Mouse (Mus musculus) olfactory bulb, adult 2 months (tissue): ENCODE measurements around the gene Dnali1. TPM values are rescaled to one million over a fixed set of nuclear protein-coding genes. Genes with fewer than 3 reads are reported as not detected.

Source experiments
- H3K27ac ChIP-seq: fragments of 200-500 bp; 2 replicates; pipeline ENCODE4 v1.5.1; 2012; ENCODE audit warnings: low read depth, low read length; ENCODE audit not compliant: insufficient read depth
- H3K4me1 ChIP-seq: fragments of 200-500 bp; 2 replicates; pipeline ENCODE4 v1.6.1; 2012; ENCODE audit warnings: low read length; ENCODE audit not compliant: control insufficient read depth, insufficient read depth
- H3K4me3 ChIP-seq: fragments of 200-500 bp; 2 replicates; pipeline ENCODE4 v1.5.1; 2012; ENCODE audit warnings: mild to moderate bottlenecking, low read depth, low read length, moderate library complexity; ENCODE audit not compliant: insufficient read depth
- CTCF ChIP-seq: fragments of 200-500 bp; IDR thresholded peaks from 2 replicates; pipeline ENCODE4 v1.5.1; 2012; ENCODE audit warnings: low read depth, mild to moderate bottlenecking, low read length, moderate library complexity; ENCODE audit not compliant: insufficient read depth
- POLR2A ChIP-seq: fragments of 200-500 bp; IDR thresholded peaks from 2 replicates; pipeline ENCODE4 v1.6.1; 2012; ENCODE audit warnings: mild to moderate bottlenecking, low read depth, low read length, moderate library complexity; ENCODE audit not compliant: insufficient read depth
- WGBS: fragments of 180-500 bp; shearing (Covaris S2); methylation state at CpG from one replicate; pipeline ENCODE4 v1.1.7; 2018; 5-methylcytosine and 5-hydroxymethylcytosine counted together
- polyA plus RNA-seq: library from polyadenylated mRNA; stranded (reverse); fragments of >200 nt; gene quantifications from 2 replicates; pipeline ENCODE4 v1.2.4, GENCODE M21; 2012; ENCODE audit warnings: low replicate concordance; ENCODE audit not compliant: missing spikeins, insufficient read depth, insufficient read length

The Dnali1 gene
- polyA plus RNA-seq: not detected in 2 replicates

DNA sequence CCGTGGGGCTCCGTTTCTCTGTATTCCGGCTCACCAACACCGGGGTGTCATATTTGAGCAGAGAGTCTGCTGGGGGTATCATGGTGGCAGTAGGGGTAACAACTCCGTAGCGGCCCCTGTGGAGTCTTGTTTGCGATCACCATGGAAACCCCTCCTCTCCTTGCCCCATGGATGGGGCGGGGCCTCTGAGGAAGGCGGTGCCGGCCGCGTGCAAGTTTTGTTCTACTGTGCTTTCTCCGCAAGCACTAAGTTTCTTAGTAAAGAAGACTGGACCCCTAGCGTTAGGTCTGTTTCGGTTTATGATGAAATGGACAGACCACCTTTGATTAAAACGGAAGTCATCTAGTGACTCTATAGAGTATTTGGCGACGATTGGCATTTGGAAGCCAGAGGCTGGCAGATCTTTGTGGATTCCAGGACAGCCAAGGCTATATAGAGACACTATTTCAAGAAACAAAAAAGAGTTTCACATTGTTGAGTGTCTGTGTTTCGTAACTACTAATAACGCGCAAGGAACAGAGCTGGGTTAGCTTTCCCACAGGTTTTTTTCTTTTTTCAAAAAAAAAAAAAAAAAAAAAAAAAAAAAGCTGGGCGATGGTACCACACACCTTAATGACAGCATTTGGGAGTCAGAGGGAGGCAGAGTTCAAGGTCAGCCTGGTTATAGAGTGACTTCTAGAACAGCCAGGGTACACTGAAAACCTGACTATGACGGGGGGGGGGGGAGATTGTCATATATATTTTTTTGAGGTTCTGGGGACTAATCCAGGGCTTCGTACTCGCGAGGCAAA is at the start of gene Dnali1:
Dnali1 (minus strand) TSS at position 187 of the 791 bp plus-strand sequence.
- 2% methylated on average over 26 of the region's 26 CpGs for WGBS
- H3K4me1 ChIP-seq: peaks cover 3% of the 10 kb centered on the region
- H3K4me3 ChIP-seq: peak within 1 kb of the TSS; percentile 77
- no peak for TF ChIP-seq POLR2A
- TF ChIP-seq CTCF: no peak
- no peak within 1 kb of the TSS for H3K27ac ChIP-seq

DNA sequence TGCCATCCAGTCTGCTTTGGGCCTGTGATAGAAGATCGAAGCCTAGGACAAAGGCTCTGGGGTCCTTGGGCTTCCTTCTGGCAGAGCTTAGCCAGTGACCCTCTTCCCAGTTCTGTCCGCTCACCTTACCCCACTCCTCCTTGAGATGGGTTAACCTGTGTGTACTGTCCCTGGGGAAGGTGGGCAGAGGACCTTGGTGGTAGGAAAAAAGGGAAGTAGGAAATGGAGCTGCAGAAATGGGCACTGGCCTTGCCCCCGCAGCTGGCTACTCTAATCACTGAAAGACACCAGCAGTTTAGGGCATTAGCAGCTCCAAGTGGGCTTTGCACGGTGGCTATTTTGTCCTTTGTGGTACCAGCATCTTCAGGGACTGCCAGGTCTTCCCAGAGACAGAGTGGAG is 49.6 kb upstream of the Dnali1 start:
- WGBS: 82% methylated on average over 4 of the region's 4 CpGs
- no peak for TF ChIP-seq POLR2A
- H3K4me3 ChIP-seq: no peak overlapping the region
- peaks cover 36% of the 10 kb centered on the region for H3K4me1 ChIP-seq
- peak overlapping the region; percentile 36 for H3K27ac ChIP-seq

DNA sequence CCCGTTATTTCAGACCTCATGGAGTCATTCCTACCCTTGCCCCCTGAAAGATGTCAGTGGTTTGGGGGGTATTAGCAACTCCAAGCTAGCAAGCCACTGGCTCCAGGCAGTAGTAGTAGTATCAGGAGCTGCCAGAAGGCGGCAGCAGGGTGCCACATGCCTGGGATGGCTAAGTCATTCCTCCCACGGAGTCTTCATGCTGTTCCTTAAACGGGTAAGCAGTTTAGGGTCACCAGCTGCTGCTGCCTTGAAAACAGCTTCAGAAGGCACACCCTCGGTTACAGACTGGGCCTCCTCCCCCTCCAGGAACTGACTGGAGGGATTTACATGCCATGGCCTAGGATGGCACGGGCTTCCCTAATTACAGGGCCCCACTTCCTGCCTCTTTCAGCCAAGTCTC is 49.1 kb upstream of the Dnali1 start:
- no peak overlapping the region for H3K4me3 ChIP-seq
- peak; percentile 35; the same call in 1 of the 2 replicates for TF ChIP-seq CTCF
- no peak for TF ChIP-seq POLR2A
- 6% methylated on average over 6 of the region's 6 CpGs for WGBS
- H3K27ac ChIP-seq: peak overlapping the region; percentile 36
- peaks cover 36% of the 10 kb centered on the region for H3K4me1 ChIP-seq

DNA sequence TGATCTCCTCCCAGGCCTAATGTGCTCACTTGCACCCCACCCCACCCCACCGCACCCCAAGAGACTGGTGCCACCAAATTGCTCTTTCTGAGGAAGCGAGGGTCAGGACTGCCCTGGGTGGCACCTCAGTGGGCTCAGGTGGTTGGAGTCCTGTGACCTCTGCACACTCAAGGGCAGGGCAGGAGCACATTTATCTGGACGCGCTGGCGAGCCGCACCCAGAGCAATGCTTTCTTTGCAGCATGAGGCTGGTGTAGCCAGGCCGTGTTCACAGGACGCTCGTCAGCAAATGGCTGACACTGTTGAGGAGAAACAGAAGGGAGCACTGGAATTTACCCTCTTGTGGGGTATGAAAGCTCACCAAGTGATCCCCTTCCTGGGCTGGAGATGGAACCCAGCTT is 39.9 kb upstream of the Dnali1 start:
- no peak overlapping the region for H3K27ac ChIP-seq
- no peak overlapping the region for H3K4me3 ChIP-seq
- WGBS: 93% methylated on average over 9 of the region's 9 CpGs
- H3K4me1 ChIP-seq: no peaks in the 10 kb centered on the region
- TF ChIP-seq POLR2A (no peak), CTCF (no peak)

DNA sequence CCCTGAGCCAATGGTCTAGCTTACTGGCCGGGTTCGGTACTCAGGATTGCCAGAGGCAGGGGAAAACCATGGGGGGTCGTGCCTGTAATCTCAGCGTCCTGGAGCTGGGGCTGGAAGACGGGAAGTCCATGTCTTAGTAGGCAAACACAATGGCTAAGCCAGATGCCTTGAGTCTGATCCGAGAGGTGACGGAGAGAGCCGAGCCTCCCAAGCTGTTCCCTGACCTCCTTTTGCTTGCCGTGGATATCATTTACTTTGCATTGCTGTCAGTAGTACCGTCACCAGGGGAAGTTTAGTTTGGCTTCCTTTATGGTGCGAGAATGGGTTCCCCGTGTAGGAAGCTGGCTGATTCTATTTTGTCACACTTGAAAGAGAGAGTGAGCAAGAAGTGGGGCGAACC is 35.8 kb upstream of the Dnali1 start:
- 65% methylated on average over 13 of the region's 13 CpGs for WGBS
- Histone ChIP-seq H3K4me1 (peaks cover 3% of the 10 kb centered on the region; the same call in 1 of the 2 replicates), H3K4me3 (no peak overlapping the region), H3K27ac (no peak overlapping the region)
- TF ChIP-seq POLR2A: no peak
- TF ChIP-seq CTCF: no peak

DNA sequence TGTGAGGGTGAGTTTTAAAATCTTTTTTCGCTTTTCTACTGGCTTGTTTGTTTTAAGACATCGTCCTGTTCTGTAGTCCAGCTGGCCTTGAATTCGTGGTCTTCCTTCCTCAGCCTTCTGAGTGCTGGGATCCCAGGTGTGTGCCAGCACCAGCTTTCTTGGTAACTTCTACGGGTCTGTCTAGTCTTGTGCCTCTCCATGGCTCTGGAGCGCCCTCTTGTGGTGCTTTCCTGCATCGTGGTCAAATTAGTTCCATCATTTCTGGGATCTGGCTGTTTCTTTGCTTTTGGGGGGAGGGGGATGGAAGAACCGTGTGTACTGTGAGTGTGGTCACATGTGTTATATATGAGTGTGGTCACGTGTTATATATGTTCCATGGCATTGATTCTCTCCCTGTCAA is 34.0 kb upstream of the Dnali1 start:
- TF ChIP-seq CTCF: peak; percentile 51
- TF ChIP-seq POLR2A: no peak
- 10% methylated on average over 8 of the region's 8 CpGs for WGBS
- Histone ChIP-seq H3K4me1 (peaks cover 6% of the 10 kb centered on the region; the same call in 1 of the 2 replicates), H3K4me3 (no peak overlapping the region), H3K27ac (no peak overlapping the region)

DNA sequence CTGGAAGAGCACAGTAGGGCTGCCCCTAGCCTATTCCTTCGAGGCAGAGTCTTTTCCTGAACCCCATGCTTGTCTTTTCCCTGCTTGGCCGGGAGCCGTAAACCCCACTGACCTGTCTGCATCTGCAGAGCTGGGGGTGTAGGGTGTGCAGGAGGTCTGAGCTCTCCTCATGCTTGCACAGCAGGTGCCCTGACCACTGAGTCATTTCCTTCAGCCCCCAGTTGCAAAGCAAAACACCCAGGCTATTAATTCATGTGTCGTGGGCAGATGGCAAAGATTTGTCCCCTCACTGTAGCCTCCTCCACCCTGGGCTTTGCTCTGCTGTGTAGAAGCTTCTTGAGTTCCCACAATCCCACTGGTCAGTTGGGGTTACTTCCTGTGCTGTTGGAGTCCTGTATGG is 31.9 kb upstream of the Dnali1 start:
- peaks cover 6% of the 10 kb centered on the region; the same call in 1 of the 2 replicates for H3K4me1 ChIP-seq
- 58% methylated on average over 4 of the region's 4 CpGs for WGBS
- TF ChIP-seq CTCF (no peak), POLR2A (no peak)
- no peak overlapping the region for H3K27ac ChIP-seq
- H3K4me3 ChIP-seq: no peak overlapping the region

DNA sequence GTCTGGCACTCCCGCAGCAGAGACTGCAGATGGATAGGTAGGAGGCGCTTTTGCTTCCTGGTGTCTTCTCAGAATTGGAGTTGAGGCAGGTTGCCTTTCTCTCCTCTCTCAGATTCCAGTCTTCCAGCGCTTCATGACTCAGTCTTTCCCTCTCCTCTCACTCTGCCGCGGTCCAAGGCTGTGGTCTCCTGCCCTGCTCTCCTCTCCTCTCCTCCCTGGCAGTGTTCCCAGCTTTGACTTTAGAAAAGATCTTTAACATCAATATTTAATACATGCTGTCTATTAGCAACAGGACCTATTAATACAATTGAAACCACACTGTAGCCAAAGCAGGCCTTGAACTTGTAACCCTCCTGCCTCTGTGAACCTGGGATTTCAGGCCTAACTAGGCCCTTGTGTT is 30.6 kb upstream of the Dnali1 start:
- Histone ChIP-seq H3K4me1 (peaks cover 6% of the 10 kb centered on the region; the same call in 1 of the 2 replicates), H3K27ac (no peak overlapping the region), H3K4me3 (no peak overlapping the region)
- WGBS: 78% methylated on average over 5 of the region's 5 CpGs
- TF ChIP-seq POLR2A: no peak
- TF ChIP-seq CTCF: no peak

DNA sequence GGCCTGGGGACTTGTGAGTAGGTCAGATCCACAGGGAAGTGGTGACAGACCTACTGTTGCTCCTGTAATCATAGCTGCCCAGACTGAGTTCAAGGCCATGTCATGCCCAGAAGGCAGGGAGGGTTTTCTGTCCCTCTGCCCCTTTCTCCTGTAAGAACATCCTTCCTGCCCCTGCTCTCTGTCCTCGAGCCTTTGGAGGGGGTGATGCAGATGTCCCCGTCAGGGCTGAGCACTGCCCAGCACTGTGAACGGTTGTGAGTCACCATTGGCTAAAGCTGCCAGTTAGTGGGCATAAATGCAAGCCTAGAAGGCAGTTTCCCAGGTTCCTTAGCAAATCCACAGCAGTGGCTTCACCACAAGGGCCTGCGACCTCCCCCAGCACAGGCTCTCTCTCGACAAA is 27.5 kb upstream of the Dnali1 start:
- TF ChIP-seq POLR2A (no peak), CTCF (no peak)
- H3K4me1 ChIP-seq: peaks cover 6% of the 10 kb centered on the region; the same call in 1 of the 2 replicates
- H3K27ac ChIP-seq: no peak overlapping the region
- H3K4me3 ChIP-seq: no peak overlapping the region
- 89% methylated on average over 5 of the region's 5 CpGs for WGBS
